Mouse (Mus musculus): ENCODE data around the gene Cngb1. TPM values are rescaled to one million over a fixed set of nuclear protein-coding genes. Genes with fewer than 3 reads are reported as not detected.
A peak's percentile ranks its signal among the peaks of the same experiment; 100 is the strongest.

Cngb1 gene
- total and polyA plus RNA-seq, 2 experiments from 2014 or later = 1.1 TPM; not detected in 1

DNA sequence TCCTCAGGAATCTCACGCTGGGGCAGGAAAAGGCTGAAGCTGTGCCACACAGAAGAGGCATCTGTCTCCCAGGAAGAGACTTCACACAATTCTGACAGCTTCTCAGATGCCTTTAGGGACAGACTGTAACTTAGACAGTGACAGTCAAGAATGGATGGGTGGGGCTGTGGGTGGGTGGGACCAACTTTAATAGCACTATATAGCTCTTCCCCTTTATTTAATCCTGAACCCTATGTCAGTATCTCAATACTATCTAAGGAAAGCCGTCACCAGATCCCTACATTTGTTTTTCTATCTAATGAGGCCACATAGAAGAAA, 79.3 kb downstream of the Cngb1 start:
- ATAC-seq (ENCODE audit: insufficient read depth, low read depth) = no peak
- no peak for TF ChIP-seq EP300 (IDR thresholded peaks at IDR 0.05; ENCODE audit: low read depth)
- no peak for TF ChIP-seq CTCF (IDR thresholded peaks at IDR 0.05; ENCODE audit: low read depth)
- WGBS = 17% methylated on average over 2 of the region's 2 CpGs
- no peaks in the 10 kb centered on the region for H3K9me3 ChIP-seq (replicated peaks; ENCODE audit: control insufficient read depth, low read length)
- H3K4me1 ChIP-seq (ENCODE audit: control insufficient read depth, insufficient read depth) = peaks cover 12% of the 10 kb centered on the region
- no peak for DNase-seq (ENCODE audit: low spot score)
- peak overlapping the region; percentile 46; the same call in 1 of the 2 replicates for H3K27ac ChIP-seq (ENCODE audit: low read depth)
- no peak overlapping the region for H3K4me2 ChIP-seq (ENCODE audit: low read depth, low read length)
- no peaks in the 10 kb centered on the region for H3K27me3 ChIP-seq (ENCODE audit: control insufficient read depth, insufficient read depth, low read length)
- no peaks in the 10 kb centered on the region for H3K36me3 ChIP-seq (replicated peaks; ENCODE audit: control insufficient read depth, insufficient read depth, low read length)
- H3K9ac ChIP-seq (replicated peaks; ENCODE audit: low read depth, low read length) = no peak overlapping the region
- H3K4me3 ChIP-seq (ENCODE audit: low read depth, low read length) = no peak overlapping the region

DNA sequence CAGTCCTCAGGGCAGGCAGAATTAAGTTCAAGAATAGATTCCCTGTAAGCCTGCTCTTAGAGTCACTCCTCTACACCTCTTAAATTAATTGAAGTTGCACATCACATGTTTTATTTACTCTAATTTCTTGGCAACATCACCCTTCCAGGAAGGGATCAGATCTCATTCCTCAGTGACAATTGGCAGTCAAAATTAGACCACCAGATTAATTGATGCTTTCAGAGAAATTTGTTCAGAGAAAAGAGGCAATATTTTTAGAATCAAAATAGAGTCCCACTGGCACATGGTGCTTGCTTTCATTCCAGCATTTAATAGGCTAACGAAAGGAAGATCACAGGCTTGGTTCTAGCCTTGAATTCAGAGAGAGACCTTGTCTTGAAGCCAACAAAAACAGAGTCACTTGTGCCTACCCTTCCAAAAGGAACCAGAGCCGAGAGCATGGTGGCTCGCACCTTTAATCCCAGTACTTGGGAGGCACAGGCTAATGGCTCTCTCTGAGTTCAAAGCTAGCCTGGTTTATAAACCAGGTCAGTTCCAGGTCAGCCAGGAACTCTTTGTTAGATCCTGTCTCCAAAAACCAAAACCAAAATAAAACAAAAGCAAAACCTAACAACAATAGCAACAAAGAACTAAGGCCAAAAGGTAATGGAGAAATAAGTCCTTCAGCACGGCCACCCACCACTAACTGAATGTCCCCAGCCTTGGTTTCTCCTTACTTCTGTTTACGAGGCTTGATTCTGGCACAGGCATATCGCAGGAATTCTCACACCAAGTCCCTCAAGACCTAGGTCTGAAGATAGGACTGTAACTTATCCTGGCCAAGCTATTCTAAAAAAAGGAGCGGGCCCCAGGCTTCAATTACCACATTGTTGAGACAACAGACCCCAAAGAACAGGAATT, 79.9 kb downstream of the Cngb1 start:
- no peak overlapping the region for H3K4me2 ChIP-seq (ENCODE audit: low read depth, low read length)
- WGBS = 22% methylated on average over 7 of the region's 7 CpGs
- no peaks in the 10 kb centered on the region for H3K9me3 ChIP-seq (replicated peaks; ENCODE audit: control insufficient read depth, low read length)
- DNase-seq (ENCODE audit: low spot score) (no peak), ATAC-seq (ENCODE audit: insufficient read depth, low read depth) (no peak)
- H3K36me3 ChIP-seq (replicated peaks; ENCODE audit: control insufficient read depth, insufficient read depth, low read length) = no peaks in the 10 kb centered on the region
- H3K4me3 ChIP-seq (ENCODE audit: low read depth, low read length) = no peak overlapping the region
- H3K9ac ChIP-seq (replicated peaks; ENCODE audit: low read depth, low read length) = no peak overlapping the region
- no peaks in the 10 kb centered on the region for H3K27me3 ChIP-seq (ENCODE audit: control insufficient read depth, insufficient read depth, low read length)
- peaks cover 12% of the 10 kb centered on the region for H3K4me1 ChIP-seq (ENCODE audit: control insufficient read depth, insufficient read depth)
- TF ChIP-seq EP300 (IDR thresholded peaks at IDR 0.05; ENCODE audit: low read depth) = no peak
- no peak for TF ChIP-seq CTCF (IDR thresholded peaks at IDR 0.05; ENCODE audit: low read depth)
- peak overlapping the region; percentile 46 for H3K27ac ChIP-seq (ENCODE audit: low read depth)

DNA sequence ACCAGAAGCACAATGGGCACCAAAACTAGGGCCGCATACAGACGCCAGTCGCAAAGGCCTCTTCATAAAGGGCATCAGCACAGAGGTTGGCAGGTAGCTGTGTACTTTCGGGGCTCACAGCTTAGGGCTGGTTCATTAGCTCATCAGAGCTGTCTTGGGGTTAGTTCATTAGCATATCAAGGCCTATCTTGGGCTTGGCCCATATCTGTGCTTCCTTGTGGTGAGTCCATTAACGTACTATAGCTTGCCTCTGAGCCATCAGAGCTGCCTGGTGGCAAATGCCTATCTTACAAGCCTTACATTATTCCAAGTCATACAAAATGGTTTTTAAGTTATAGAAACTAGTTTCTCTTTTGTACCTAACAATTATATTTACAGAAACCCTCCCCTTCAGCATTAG, 82.4 kb downstream of the Cngb1 start:
- ATAC-seq (ENCODE audit: insufficient read depth, low read depth) (no peak), DNase-seq (ENCODE audit: low spot score) (no peak)
- Histone ChIP-seq H3K9ac (replicated peaks; ENCODE audit: low read depth, low read length) (no peak overlapping the region), H3K9me3 (replicated peaks; ENCODE audit: control insufficient read depth, low read length) (no peaks in the 10 kb centered on the region), H3K27ac (ENCODE audit: low read depth) (no peak overlapping the region), H3K4me2 (ENCODE audit: low read depth, low read length) (no peak overlapping the region), H3K27me3 (ENCODE audit: control insufficient read depth, insufficient read depth, low read length) (no peaks in the 10 kb centered on the region), H3K36me3 (replicated peaks; ENCODE audit: control insufficient read depth, insufficient read depth, low read length) (no peaks in the 10 kb centered on the region), H3K4me1 (ENCODE audit: control insufficient read depth, insufficient read depth) (peaks cover 19% of the 10 kb centered on the region), H3K4me3 (ENCODE audit: low read depth, low read length) (no peak overlapping the region)
- no peak for TF ChIP-seq EP300 (IDR thresholded peaks at IDR 0.05; ENCODE audit: low read depth)
- TF ChIP-seq CTCF (IDR thresholded peaks at IDR 0.05; ENCODE audit: low read depth) = no peak
- 92% methylated on average over 5 of the region's 5 CpGs for WGBS

DNA sequence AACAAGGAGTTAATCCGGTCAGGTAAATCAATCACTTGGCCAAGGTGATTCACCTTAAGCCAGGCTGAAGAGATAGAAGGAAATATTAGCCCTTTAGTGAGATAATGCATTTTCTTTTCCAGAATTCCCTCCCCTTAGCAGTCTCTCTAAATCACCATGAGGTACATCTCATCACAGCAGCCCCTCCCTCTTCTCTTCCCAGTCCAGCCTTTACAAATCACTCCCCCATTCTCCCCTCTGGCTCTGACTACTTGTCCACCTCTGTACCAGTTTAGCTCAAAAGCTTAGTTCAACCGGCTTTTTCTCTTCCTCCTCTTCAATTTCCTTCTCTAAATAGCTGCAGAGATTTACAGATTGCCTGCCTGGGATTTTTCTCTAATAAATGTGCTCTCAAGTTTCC, 85.3 kb downstream of the Cngb1 start:
- no peak for TF ChIP-seq CTCF (IDR thresholded peaks at IDR 0.05; ENCODE audit: low read depth)
- no peak for TF ChIP-seq EP300 (IDR thresholded peaks at IDR 0.05; ENCODE audit: low read depth)
- Histone ChIP-seq H3K9me3 (replicated peaks; ENCODE audit: control insufficient read depth, low read length) (no peaks in the 10 kb centered on the region), H3K9ac (replicated peaks; ENCODE audit: low read depth, low read length) (no peak overlapping the region), H3K36me3 (replicated peaks; ENCODE audit: control insufficient read depth, insufficient read depth, low read length) (no peaks in the 10 kb centered on the region), H3K4me1 (ENCODE audit: control insufficient read depth, insufficient read depth) (peaks cover 9% of the 10 kb centered on the region; the same call in 1 of the 2 replicates), H3K4me2 (ENCODE audit: low read depth, low read length) (no peak overlapping the region), H3K27ac (ENCODE audit: low read depth) (no peak overlapping the region), H3K27me3 (ENCODE audit: control insufficient read depth, insufficient read depth, low read length) (no peaks in the 10 kb centered on the region), H3K4me3 (ENCODE audit: low read depth, low read length) (no peak overlapping the region)
- 22% methylated on average over 2 of the region's 2 CpGs for WGBS
- ATAC-seq (ENCODE audit: insufficient read depth, low read depth) (no peak), DNase-seq (ENCODE audit: low spot score) (no peak)

DNA sequence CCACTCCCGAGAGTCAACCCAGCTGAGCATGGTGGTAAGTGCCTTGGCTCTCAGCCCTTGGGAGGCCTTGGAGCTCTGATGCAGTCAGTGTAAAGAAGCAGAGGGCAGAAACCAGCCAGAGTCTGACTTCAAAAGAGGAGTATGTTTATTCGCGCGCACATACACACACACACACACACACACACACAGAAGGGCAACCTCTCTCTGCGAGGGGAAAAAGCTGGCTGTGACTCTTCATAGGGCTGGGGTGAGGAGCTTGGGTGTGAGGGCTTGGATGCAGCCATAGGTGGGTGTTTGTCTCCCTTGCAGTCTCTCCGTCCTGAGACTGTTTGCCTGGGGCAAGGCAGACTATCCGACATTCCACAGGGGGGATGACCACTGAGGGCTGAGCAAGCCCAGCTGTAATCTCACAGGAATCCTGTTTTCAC, 85.8 kb downstream of the Cngb1 start:
- no peak for ATAC-seq (ENCODE audit: insufficient read depth, low read depth)
- TF ChIP-seq CTCF (IDR thresholded peaks at IDR 0.05; ENCODE audit: low read depth) (no peak), EP300 (IDR thresholded peaks at IDR 0.05; ENCODE audit: low read depth) (no peak)
- Histone ChIP-seq H3K9ac (replicated peaks; ENCODE audit: low read depth, low read length) (no peak overlapping the region), H3K4me2 (ENCODE audit: low read depth, low read length) (no peak overlapping the region), H3K9me3 (replicated peaks; ENCODE audit: control insufficient read depth, low read length) (no peaks in the 10 kb centered on the region), H3K27ac (ENCODE audit: low read depth) (no peak overlapping the region), H3K27me3 (ENCODE audit: control insufficient read depth, insufficient read depth, low read length) (no peaks in the 10 kb centered on the region), H3K4me1 (ENCODE audit: control insufficient read depth, insufficient read depth) (peaks cover 6% of the 10 kb centered on the region; the same call in 1 of the 2 replicates), H3K4me3 (ENCODE audit: low read depth, low read length) (no peak overlapping the region), H3K36me3 (replicated peaks; ENCODE audit: control insufficient read depth, insufficient read depth, low read length) (no peaks in the 10 kb centered on the region)
- 44% methylated on average over 7 of the region's 7 CpGs for WGBS
- DNase-seq (ENCODE audit: low spot score) = no peak
